Mouse (Mus musculus) lung, embryonic 15.5 days (tissue): ENCODE measurements at regions not wholly inside any gene's neighbourhood (a gene's known extent, or its start where the extent isn't known, plus 50 kb on each side); places are given as distances from the start of the nearest gene placed in this dataset. TPM values are rescaled to one million over a fixed set of nuclear protein-coding genes. Genes with fewer than 3 reads are reported as not detected.
A peak's percentile ranks its signal among the peaks of the same experiment; 100 is the strongest.

Experiments
- ATAC-seq: fragments of 200-750 bp; cut with Nextera tagmentation; 2 replicates; pipeline ENCODE4 v1.8.0; 2017; ENCODE audit warnings: moderate number of reproducible peaks, borderline replicate concordance; ENCODE audit not compliant: low FRiP score, low TSS enrichment; ENCODE audit errors: extremely low read depth
- H3K27ac ChIP-seq: fragments of 300-500 bp; sonication (generic); 2 replicates; pipeline ENCODE4 v1.5.1; 2015; ENCODE audit warnings: moderate library complexity, mild to moderate bottlenecking, inconsistent platforms
- H3K27me3 ChIP-seq: fragments of 300-500 bp; sonication (generic); 2 replicates; pipeline ENCODE4 v1.6.1; 2015; ENCODE audit warnings: inconsistent platforms
- H3K36me3 ChIP-seq: fragments of 300-500 bp; sonication (generic); 2 replicates; pipeline ENCODE4 v1.6.1; 2015; ENCODE audit warnings: inconsistent platforms
- H3K4me1 ChIP-seq: fragments of 300-500 bp; sonication (generic); 2 replicates; pipeline ENCODE4 v1.6.1; 2015; ENCODE audit warnings: inconsistent platforms
- H3K4me2 ChIP-seq: fragments of 300-500 bp; sonication (generic); 2 replicates; pipeline ENCODE4 v1.6.1; 2015; ENCODE audit warnings: inconsistent platforms, mild to moderate bottlenecking, moderate library complexity
- H3K4me3 ChIP-seq: fragments of 300-500 bp; sonication (generic); 2 replicates; pipeline ENCODE4 v1.5.1; 2015; ENCODE audit warnings: mild to moderate bottlenecking, inconsistent platforms
- H3K9ac ChIP-seq: fragments of 300-500 bp; sonication (generic); 2 replicates; pipeline ENCODE4 v1.6.1; 2015; ENCODE audit warnings: inconsistent platforms
- H3K9me3 ChIP-seq: fragments of 300-500 bp; sonication (generic); 2 replicates; pipeline ENCODE4 v1.6.1; 2016; ENCODE audit warnings: inconsistent platforms
- WGBS: fragments of 180-500 bp; shearing (Covaris S2); methylation state at CpG from one replicate; pipeline ENCODE4 v1.1.7; 2015; 5-methylcytosine and 5-hydroxymethylcytosine counted together
- microRNA-seq: library from miRNA; unstranded; fragments of <30 nt; microRNA quantifications from one replicate; pipeline ENCODE4, GENCODE M21; 2016

GRCm38 (mm10) chr4:152628111-152628510, 150.4 kb upstream of the Kcnab2 start:
- no peaks in the 10 kb centered on the region for H3K36me3 ChIP-seq
- no peak overlapping the region for H3K4me2 ChIP-seq
- no peak overlapping the region for H3K4me3 ChIP-seq
- H3K4me1 ChIP-seq: 0 out of 2 replicates have a peak, but pooled peaks cover 7% of the 10 kb centered on the region
- WGBS: 71% methylated on average over 4 of the region's 4 CpGs
- H3K9me3 ChIP-seq: no peaks in the 10 kb centered on the region
- H3K9ac ChIP-seq: no peak overlapping the region
- no peaks in the 10 kb centered on the region for H3K27me3 ChIP-seq
- ATAC-seq: no peak
- no peak overlapping the region for H3K27ac ChIP-seq

GRCm38 (mm10) chr4:152625032-152626003, 147.6 kb upstream of the Kcnab2 start:
- no peaks in the 10 kb centered on the region for H3K9me3 ChIP-seq
- 4% methylated on average over 22 of the region's 22 CpGs for WGBS
- H3K36me3 ChIP-seq: no peaks in the 10 kb centered on the region
- H3K4me1 ChIP-seq: 0 out of 2 replicates have a peak, but pooled peaks cover 7% of the 10 kb centered on the region
- H3K4me2 ChIP-seq: no peak overlapping the region; the same call in 1 of the 2 replicates
- ATAC-seq: 0 out of 2 replicates have a peak, but pooled peaks have one; percentile 19
- H3K27ac ChIP-seq: no peak overlapping the region
- H3K27me3 ChIP-seq: no peaks in the 10 kb centered on the region
- H3K4me3 ChIP-seq: no peak overlapping the region
- no peak overlapping the region for H3K9ac ChIP-seq

GRCm38 (mm10) chr4:152622022-152622777, 144.5 kb upstream of the Kcnab2 start:
- no peak overlapping the region for H3K27ac ChIP-seq
- H3K4me1 ChIP-seq: 0 out of 2 replicates have a peak, but pooled peaks cover 7% of the 10 kb centered on the region
- 65% methylated on average over 9 of the region's 9 CpGs for WGBS
- no peaks in the 10 kb centered on the region for H3K27me3 ChIP-seq
- H3K4me3 ChIP-seq: no peak overlapping the region
- ATAC-seq: no peak
- H3K9me3 ChIP-seq: no peaks in the 10 kb centered on the region
- no peaks in the 10 kb centered on the region for H3K36me3 ChIP-seq
- no peak overlapping the region for H3K4me2 ChIP-seq
- H3K9ac ChIP-seq: no peak overlapping the region

GRCm38 (mm10) chr4:152617636-152618035, 140.0 kb upstream of the Kcnab2 start:
- Histone ChIP-seq H3K9ac (no peak overlapping the region), H3K4me3 (no peak overlapping the region), H3K9me3 (no peaks in the 10 kb centered on the region), H3K27ac (no peak overlapping the region), H3K4me2 (no peak overlapping the region), H3K36me3 (no peaks in the 10 kb centered on the region), H3K4me1 (no peaks in the 10 kb centered on the region), H3K27me3 (no peaks in the 10 kb centered on the region)
- WGBS: 29% methylated on average over 3 of the region's 3 CpGs
- no peak for ATAC-seq

GRCm38 (mm10) chr4:152615155-152615554, 137.5 kb upstream of the Kcnab2 start:
- Histone ChIP-seq H3K4me3 (no peak overlapping the region), H3K36me3 (no peaks in the 10 kb centered on the region), H3K27me3 (no peaks in the 10 kb centered on the region), H3K9ac (no peak overlapping the region), H3K9me3 (no peaks in the 10 kb centered on the region), H3K27ac (no peak overlapping the region), H3K4me1 (no peaks in the 10 kb centered on the region), H3K4me2 (no peak overlapping the region)
- WGBS: 92% methylated on average over 2 of the region's 2 CpGs
- no peak for ATAC-seq

- H3K27ac ChIP-seq: no peak overlapping the region
- ATAC-seq: no peak
- no peaks in the 10 kb centered on the region for H3K9me3 ChIP-seq
- no peaks in the 10 kb centered on the region for H3K4me1 ChIP-seq
- 80% methylated on average over 13 of the region's 13 CpGs for WGBS
- H3K4me2 ChIP-seq: no peak overlapping the region
- H3K27me3 ChIP-seq: no peaks in the 10 kb centered on the region
- no peak overlapping the region for H3K4me3 ChIP-seq
- no peaks in the 10 kb centered on the region for H3K36me3 ChIP-seq
- no peak overlapping the region for H3K9ac ChIP-seq
Observed at GRCm38 (mm10) chr4:152614356-152615100, 136.9 kb upstream of the Kcnab2 start.

Small RNA genes lying in the stretch of these regions (microRNA-seq; reads per million reads assigned to microRNA genes)
- gene Gm25779: not detected
